Mouse (Mus musculus) granulocyte monocyte progenitor cell, adult 5-6 weeks (primary cell): ENCODE measurements around the gene 9430038I01Rik. TPM values are rescaled to one million over a fixed set of nuclear protein-coding genes. Genes with fewer than 3 reads are reported as not detected.

ENCODE experiments used
- ATAC-seq: replicated peaks from 2 replicates; pipeline ENCODE4 v1.8.0; 2016; ENCODE audit warnings: mild to moderate bottlenecking, moderate TSS enrichment, inconsistent platforms; ENCODE audit not compliant: poor library complexity, severe bottlenecking
- total RNA-seq, 2 experiments: library from RNA; stranded (forward) in 1 of 2; stranded (reverse) in 1 of 2; fragments of 200-712, 200-1000 nt in 1 of 2; fragments of >200 nt in 1 of 2; fragmentation: Nextera tagmentation in 1 of 2; gene quantifications; 2 replicates each; pipeline ENCODE4 v1.2.3; 2014 to 2017

9430038I01Rik gene
- total RNA-seq, 2 experiments from 2014 or later: 8.6 to 15.9 TPM

- no peak for ATAC-seq
Measured at GRCm38 (mm10) chr7:137370175-137370574, 40.4 kb downstream of the 9430038I01Rik start.

- ATAC-seq: no peak
Measured at GRCm38 (mm10) chr7:137366736-137367135, 43.8 kb downstream of the 9430038I01Rik start.

GRCm38 (mm10) chr7:137365056-137365455 is 45.5 kb downstream of the 9430038I01Rik start:
- ATAC-seq: no peak

- no peak for ATAC-seq
Measured at GRCm38 (mm10) chr7:137364571-137364970, 46.0 kb downstream of the 9430038I01Rik start.

- no peak for ATAC-seq
Measured at GRCm38 (mm10) chr7:137346860-137347259, 63.7 kb downstream of the 9430038I01Rik start.

GRCm38 (mm10) chr7:137346068-137346467 is 64.5 kb downstream of the 9430038I01Rik start:
- ATAC-seq: no peak

- no peak for ATAC-seq
Measured at GRCm38 (mm10) chr7:137333951-137334350, 76.6 kb downstream of the 9430038I01Rik start.

Other genes with a start within 250 kb of the 9430038I01Rik start
- 0.56 TPM in 1 of 2 replicates, not detected in the other for gene Ebf3, start 96.3 kb downstream of the 9430038I01Rik start, total RNA-seq (2014; fragmentation: Nextera tagmentation)
- not detected in 2 replicates for gene Ebf3, start 96.3 kb downstream of the 9430038I01Rik start, total RNA-seq (2017)
- gene Glrx3, start 26.9 kb upstream of the 9430038I01Rik start, total RNA-seq (2014; fragmentation: Nextera tagmentation): 116 and 124 TPM in 2 replicates
- gene Glrx3, start 26.9 kb upstream of the 9430038I01Rik start, total RNA-seq (2017): 181 and 185 TPM in 2 replicates